16 mouse cellular contexts compared by ENCODE assay signal in genomic region chr13:115037304-115037703, GRCm38 (mm10). TPM values are rescaled to one million over a fixed set of nuclear protein-coding genes. Genes with fewer than 3 reads are reported as not detected.
DNase-seq lines count a peak whose midpoint lies in the region; ATAC-seq and TF ChIP-seq lines count a peak whose summit lies in the region.
"Had no signal": no experiment of that assay in that cellular context is flagged by ENCODE, and none has a peak within 500 bp of the region (broad histone marks: within the 10 kb centered on the region; RNA-seq: fewer than 3 reads in every experiment).

No protein-coding gene starts in this region.

- intact Hi-C loops in left cerebral cortex, postnatal 4 days (cut with DNase I) = no loop called here
- intact Hi-C loops in left cerebral cortex, adult 2 months (cut with DNase I) = no loop called here

- H3K4me3 ChIP-seq in left cerebral cortex, adult 2 months = no peak overlapping the region
- H3K4me3 ChIP-seq: forebrain, embryonic 13.5 days; hindbrain, embryonic 13.5 days; limb, embryonic 10.5 days; megakaryocyte, embryonic 14.5 days; neural tube, embryonic 13.5 days had no signal

- no peak overlapping the region for H3K27ac ChIP-seq in left cerebral cortex, adult 2 months
- H3K27ac ChIP-seq: forebrain, embryonic 13.5 days; hindbrain, embryonic 13.5 days; limb, embryonic 10.5 days; liver, embryonic 14.5 days; neural tube, embryonic 13.5 days had no signal

- no peak for ATAC-seq in activated CD4-positive, CD25-positive, alpha-beta regulatory T cell, adult 4 months
- ATAC-seq: forebrain, embryonic 13.5 days had no signal

- TF ChIP-seq CTCF in left cerebral cortex, adult 2 months (IDR thresholded peaks at IDR 0.05) = no peak

- peak; percentile 18 for DNase-seq in cerebellum, postnatal 14 days
- DNase-seq in cerebellum, adult 18-20 months = no peak
- DNase-seq in left cerebral cortex, postnatal 4 days = peak; percentile 17
- no peak for DNase-seq in left cerebral cortex, adult 2 months (ENCODE audit: extremely low spot score in 1 of 2, low spot score in 2 of 2)
- peak; percentile 93 for DNase-seq in Muller cell, postnatal 12 days (ENCODE audit: inconsistent ontology term)
- DNase-seq in kidney, postnatal 10 days = peak; percentile 39
- no peak for DNase-seq in heart, adult 11 months
- DNase-seq: cerebellum, adult 2 months; thymus, postnatal 25 days had no signal

RNA-seq across cellular contexts. Expression of gene Pelo, which starts 52.7 kb away (rescaled TPM):
- total RNA-seq in left cerebral cortex, postnatal 4 days (2021) = 10 to 100 TPM; 20.4 to 22.0 TPM
- 10 to 100 TPM; 19.5 to 24.1 TPM for total RNA-seq in left cerebral cortex, adult 2 months (2021)
- polyA plus RNA-seq in activated CD4-positive, CD25-positive, alpha-beta regulatory T cell, adult 4 months (2017; shearing (Covaris generic)) = 1 to 10 TPM; 2.6 to 2.8 TPM

Comparison
In these comparisons a context has a peak if more than half of its experiments do, and no peak if none do; other contexts are left out.
1. DNase-seq: peak in cerebellum, postnatal 14 days (2 of 2), left cerebral cortex, postnatal 4 days (single experiment), Muller cell, postnatal 12 days (single experiment) and kidney, postnatal 10 days (single experiment); none in cerebellum, adult 18-20 months (0 of 2), left cerebral cortex, adult 2 months (0 of 2) and heart, adult 11 months (single experiment).